Mouse (Mus musculus) heart, embryonic 11.5 days (tissue): ENCODE measurements at regions not wholly inside any gene's neighbourhood (a gene's known extent, or its start where the extent isn't known, plus 50 kb on each side); places are given as distances from the start of the nearest gene placed in this dataset.

ENCODE experiments used
- ATAC-seq: fragments of 200-750 bp; cut with Nextera tagmentation; replicated peaks from 2 replicates; pipeline ENCODE4 v1.8.0; 2017; ENCODE audit warnings: moderate library complexity; ENCODE audit not compliant: insufficient number of reproducible peaks, low FRiP score, low TSS enrichment
- H3K27ac ChIP-seq: fragments of 300-500 bp; sonication (generic); 2 replicates; pipeline ENCODE4 v1.5.1; 2014; ENCODE audit warnings: mild to moderate bottlenecking, low read depth, low read length
- H3K27me3 ChIP-seq: fragments of 300-500 bp; sonication (generic); 2 replicates; pipeline ENCODE4 v1.6.1; 2014; ENCODE audit warnings: mild to moderate bottlenecking, low read length, mixed read lengths; ENCODE audit not compliant: control insufficient read depth, insufficient read depth
- H3K36me3 ChIP-seq: fragments of 300-500 bp; sonication (generic); 2 replicates; pipeline ENCODE4 v1.6.1; 2014; ENCODE audit warnings: mild to moderate bottlenecking, low read length, moderate library complexity, mixed read lengths; ENCODE audit not compliant: control insufficient read depth, insufficient read depth
- H3K4me1 ChIP-seq: fragments of 300-500 bp; sonication (generic); 2 replicates; pipeline ENCODE4 v1.6.1; 2014; ENCODE audit warnings: low read length; ENCODE audit not compliant: control insufficient read depth, insufficient read depth
- H3K4me2 ChIP-seq: fragments of 300-500 bp; sonication (generic); 2 replicates; pipeline ENCODE4 v1.6.1; 2014; ENCODE audit warnings: mild to moderate bottlenecking, moderate library complexity
- H3K4me3 ChIP-seq: fragments of 300-500 bp; sonication (generic); 2 replicates; pipeline ENCODE4 v1.5.1; 2014; ENCODE audit warnings: low read depth, low read length
- H3K9ac ChIP-seq: fragments of 300-500 bp; sonication (generic); 2 replicates; pipeline ENCODE4 v1.6.1; 2014; ENCODE audit warnings: mild to moderate bottlenecking, low read depth, low read length, moderate library complexity
- H3K9me3 ChIP-seq: fragments of 300-500 bp; sonication (generic); replicated peaks from 2 replicates; pipeline ENCODE4 v1.6.1; 2016; ENCODE audit warnings: low read length; ENCODE audit not compliant: control insufficient read depth
- WGBS: fragments of 180-500 bp; shearing (Covaris S2); extraction: QIAGEN DNeasy Blood & Tissue Kit; methylation state at CpG from one replicate; pipeline ENCODE4 v1.1.7; 2014; ENCODE audit not compliant: insufficient replicate concordance; 5-methylcytosine and 5-hydroxymethylcytosine counted together

- Histone ChIP-seq H3K4me3 (no peak overlapping the region), H3K4me1 (no peaks in the 10 kb centered on the region), H3K4me2 (no peak overlapping the region), H3K27ac (no peak overlapping the region), H3K27me3 (no peaks in the 10 kb centered on the region), H3K9me3 (no peaks in the 10 kb centered on the region), H3K9ac (no peak overlapping the region), H3K36me3 (no peaks in the 10 kb centered on the region)
- no peak for ATAC-seq
- 72% methylated on average over 4 of the region's 4 CpGs for WGBS
These were observed 456.5 kb upstream of the Plxna2 start for GRCm38 (mm10) chr1:194161469-194161868.

DNA sequence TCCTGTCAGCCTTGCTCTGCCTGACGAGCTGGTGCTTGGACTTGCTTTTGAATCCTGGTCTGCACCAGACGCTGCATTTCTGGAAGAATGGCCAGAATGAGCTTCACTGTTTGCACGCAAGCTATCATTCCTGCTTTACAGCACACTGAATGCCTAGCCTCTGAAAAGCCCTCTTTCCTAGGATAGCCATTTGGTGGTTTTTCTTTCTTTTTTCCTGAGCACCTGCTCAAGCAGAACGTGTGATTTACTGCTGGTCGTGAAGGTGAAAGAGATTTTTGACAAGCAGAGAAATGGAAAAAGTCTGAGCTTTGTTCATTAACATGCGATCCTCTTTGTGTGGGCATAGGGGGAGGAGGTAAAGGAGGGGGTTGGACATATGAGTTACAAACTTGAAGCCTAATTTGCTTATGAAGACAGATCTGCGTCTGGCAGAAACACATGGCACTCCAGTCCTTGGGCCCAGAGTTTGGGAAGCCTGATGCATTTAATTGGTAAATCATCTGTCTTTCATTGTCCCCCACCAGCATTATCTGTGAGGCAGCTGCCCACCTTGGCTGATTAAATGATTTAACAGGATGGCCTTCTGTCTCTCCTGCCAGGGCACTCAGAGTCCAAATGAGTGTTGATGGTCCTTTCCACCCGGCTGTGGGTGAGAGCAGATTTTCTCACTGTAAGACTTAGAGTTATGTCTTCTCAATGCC is 457.1 kb upstream of the Plxna2 start:
- Histone ChIP-seq H3K4me1 (no peaks in the 10 kb centered on the region), H3K36me3 (no peaks in the 10 kb centered on the region), H3K27ac (no peak overlapping the region), H3K27me3 (no peaks in the 10 kb centered on the region), H3K9me3 (no peaks in the 10 kb centered on the region), H3K4me3 (no peak overlapping the region), H3K4me2 (no peak overlapping the region), H3K9ac (no peak overlapping the region)
- 73% methylated on average over 8 of the region's 8 CpGs for WGBS
- ATAC-seq, result no peak

GRCm38 (mm10) chr1:194157268-194157667 is 460.8 kb upstream of the Plxna2 start:
- no peak for ATAC-seq
- 87% methylated on average over 6 of the region's 6 CpGs for WGBS
- Histone ChIP-seq H3K4me3 (no peak overlapping the region), H3K36me3 (no peaks in the 10 kb centered on the region), H3K9ac (no peak overlapping the region), H3K27me3 (no peaks in the 10 kb centered on the region), H3K27ac (no peak overlapping the region), H3K4me2 (no peak overlapping the region), H3K4me1 (no peaks in the 10 kb centered on the region), H3K9me3 (no peaks in the 10 kb centered on the region)

GRCm38 (mm10) chr1:194148416-194149364 is 469.3 kb upstream of the Plxna2 start:
- WGBS, result 63% methylated on average over 11 of the region's 11 CpGs
- no peak overlapping the region for H3K4me3 ChIP-seq
- no peak overlapping the region for H3K27ac ChIP-seq
- H3K36me3 ChIP-seq, result no peaks in the 10 kb centered on the region
- no peaks in the 10 kb centered on the region for H3K4me1 ChIP-seq
- no peaks in the 10 kb centered on the region for H3K27me3 ChIP-seq
- no peak overlapping the region for H3K4me2 ChIP-seq
- no peak for ATAC-seq
- H3K9ac ChIP-seq, result no peak overlapping the region
- H3K9me3 ChIP-seq, result no peaks in the 10 kb centered on the region

GRCm38 (mm10) chr1:194117631-194118360 is 500.2 kb upstream of the Plxna2 start:
- Histone ChIP-seq H3K27me3 (no peaks in the 10 kb centered on the region), H3K9me3 (no peaks in the 10 kb centered on the region), H3K36me3 (no peaks in the 10 kb centered on the region), H3K4me2 (no peak overlapping the region), H3K9ac (no peak overlapping the region), H3K27ac (no peak overlapping the region), H3K4me1 (no peaks in the 10 kb centered on the region), H3K4me3 (no peak overlapping the region)
- 73% methylated on average over 4 of the region's 4 CpGs for WGBS
- no peak for ATAC-seq

- H3K9me3 ChIP-seq, result no peaks in the 10 kb centered on the region
- no peak for ATAC-seq
- H3K4me2 ChIP-seq, result no peak overlapping the region
- H3K27me3 ChIP-seq, result no peaks in the 10 kb centered on the region
- no peaks in the 10 kb centered on the region for H3K36me3 ChIP-seq
- WGBS, result 52% methylated on average over 1 of the region's 1 CpGs
- H3K4me3 ChIP-seq, result no peak overlapping the region
- no peak overlapping the region for H3K27ac ChIP-seq
- no peak overlapping the region for H3K9ac ChIP-seq
- peaks cover 2% of the 10 kb centered on the region; the same call in 1 of the 2 replicates for H3K4me1 ChIP-seq
These were observed 503.6 kb upstream of the Plxna2 start for GRCm38 (mm10) chr1:194114399-194114798.

DNA sequence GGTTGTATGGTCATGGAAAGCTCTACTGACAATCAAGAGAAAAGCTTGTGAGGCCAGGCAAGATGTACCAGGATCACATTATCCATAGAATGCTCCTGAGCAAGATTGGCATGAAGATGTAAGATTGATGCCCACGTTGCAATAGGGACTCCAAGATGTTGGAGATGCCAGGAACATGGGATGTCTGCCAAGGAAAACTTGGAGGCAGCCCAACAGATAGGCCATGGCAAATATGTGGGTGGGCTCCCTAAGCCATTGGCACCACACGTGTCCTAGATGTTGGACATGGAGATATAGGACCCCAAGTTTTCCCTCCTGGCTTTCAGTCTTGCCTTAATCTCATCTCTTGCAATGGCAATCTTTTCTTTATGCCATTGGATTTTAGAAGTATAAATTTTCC is 506.1 kb upstream of the Plxna2 start:
- peaks cover 4% of the 10 kb centered on the region; the same call in 1 of the 2 replicates for H3K4me1 ChIP-seq
- 60% methylated on average over 2 of the region's 2 CpGs for WGBS
- H3K9ac ChIP-seq, result no peak overlapping the region
- H3K27me3 ChIP-seq, result no peaks in the 10 kb centered on the region
- no peaks in the 10 kb centered on the region for H3K9me3 ChIP-seq
- ATAC-seq, result no peak
- no peak overlapping the region for H3K4me3 ChIP-seq
- H3K36me3 ChIP-seq, result no peaks in the 10 kb centered on the region
- H3K27ac ChIP-seq, result no peak overlapping the region
- H3K4me2 ChIP-seq, result no peak overlapping the region

- Histone ChIP-seq H3K27ac (no peak overlapping the region), H3K4me3 (no peak overlapping the region), H3K4me1 (peaks cover 4% of the 10 kb centered on the region; the same call in 1 of the 2 replicates), H3K4me2 (no peak overlapping the region), H3K9ac (no peak overlapping the region), H3K9me3 (no peaks in the 10 kb centered on the region), H3K27me3 (no peaks in the 10 kb centered on the region), H3K36me3 (no peaks in the 10 kb centered on the region)
- ATAC-seq, result no peak
- 53% methylated on average over 5 of the region's 5 CpGs for WGBS
These were observed 508.6 kb upstream of the Plxna2 start for GRCm38 (mm10) chr1:194109172-194110071.
